Mouse (Mus musculus) limb, embryonic 10.5 days (tissue): ENCODE results near the gene Wipf2. TPM values are rescaled to one million over a fixed set of nuclear protein-coding genes. Genes with fewer than 3 reads are reported as not detected.
"Not testable (repeated sequence)": the region's sequence is repeated elsewhere in the genome, so short reads cannot be mapped to it uniquely, and the experiment has no call there.

Source experiments
- DNase-seq: peaks from one replicate; pipeline ENCODE4 v3.0.0-alpha.2; 2017; ENCODE audit warnings: low spot score
- H3K27ac ChIP-seq: fragments of 300-500 bp; sonication (generic); 2 replicates; pipeline ENCODE4 v1.5.1; 2016; ENCODE audit warnings: mild to moderate bottlenecking
- H3K27me3 ChIP-seq: fragments of 300-500 bp; sonication (generic); 2 replicates; pipeline ENCODE4 v1.6.1; 2016; ENCODE audit warnings: low read depth, mild to moderate bottlenecking; ENCODE audit not compliant: poor library complexity, severe bottlenecking
- H3K36me3 ChIP-seq: fragments of 300-500 bp; sonication (generic); 2 replicates; pipeline ENCODE4 v1.6.1; 2016; ENCODE audit warnings: mild to moderate bottlenecking, moderate library complexity
- H3K4me1 ChIP-seq: fragments of 300-500 bp; sonication (generic); 2 replicates; pipeline ENCODE4 v1.6.1; 2016
- H3K4me3 ChIP-seq: fragments of 300-500 bp; sonication (generic); 2 replicates; pipeline ENCODE4 v1.5.1; 2016; ENCODE audit warnings: mild to moderate bottlenecking, moderate library complexity
- H3K9me3 ChIP-seq: fragments of 300-500 bp; sonication (generic); replicated peaks from 2 replicates; pipeline ENCODE4 v1.6.1; 2016; ENCODE audit warnings: mild to moderate bottlenecking
- WGBS: fragments of 180-500 bp; shearing (Covaris S2); methylation state at CpG from one replicate; pipeline ENCODE4 v1.1.7; 2016; 5-methylcytosine and 5-hydroxymethylcytosine counted together
- polyA plus RNA-seq: library from polyadenylated mRNA; unstranded; fragments of >200 nt; fragmentation: Nextera tagmentation; extraction: Ambion mirVana; gene quantifications from 2 replicates; pipeline ENCODE4 v1.2.1, GENCODE M21; 2016

Gene Wipf2
- polyA plus RNA-seq, 1 experiment from 2014 or later, result 6.2 TPM

DNA sequence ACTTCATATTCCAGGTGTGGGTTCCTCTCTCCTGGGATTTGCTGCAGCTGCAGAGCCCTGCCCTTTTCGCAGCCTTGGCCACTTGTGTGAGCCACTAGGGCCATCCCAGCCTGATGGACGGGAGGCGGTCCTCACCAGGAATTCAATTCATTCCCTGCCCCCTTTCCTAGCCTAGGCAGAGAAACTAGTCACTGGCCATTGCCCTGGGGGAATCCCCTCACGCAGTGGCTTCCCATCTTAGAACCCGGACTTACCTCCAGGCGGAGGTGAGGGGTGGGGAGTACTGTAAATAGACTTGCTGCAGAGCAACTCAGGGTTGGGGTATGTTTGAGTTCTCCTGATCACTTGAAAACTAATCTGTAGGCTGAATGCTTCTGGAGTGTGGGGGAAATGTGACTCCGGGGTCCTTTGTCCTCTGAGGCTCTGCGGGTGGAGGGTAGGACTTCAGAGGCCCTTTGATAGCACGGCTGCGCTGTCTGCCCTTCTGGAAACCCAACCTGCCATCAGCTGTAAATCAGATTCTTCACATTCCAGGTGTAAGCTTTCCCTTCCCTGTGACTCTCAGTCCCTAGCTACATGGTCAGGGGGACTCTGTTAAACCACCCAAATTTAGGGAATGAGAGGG, 39.3 kb downstream of the Wipf2 start:
- Histone ChIP-seq H3K4me3 (peak overlapping the region; percentile 23; the same call in 1 of the 2 replicates), H3K9me3 (no peaks in the 10 kb centered on the region), H3K4me1 (peaks cover 24% of the 10 kb centered on the region), H3K36me3 (peaks cover 66% of the 10 kb centered on the region), H3K27me3 (no peaks in the 10 kb centered on the region), H3K27ac (peak overlapping the region; percentile 76)
- peak; percentile 46 for DNase-seq
- WGBS, result 4% methylated on average over 10 of the region's 10 CpGs

DNA sequence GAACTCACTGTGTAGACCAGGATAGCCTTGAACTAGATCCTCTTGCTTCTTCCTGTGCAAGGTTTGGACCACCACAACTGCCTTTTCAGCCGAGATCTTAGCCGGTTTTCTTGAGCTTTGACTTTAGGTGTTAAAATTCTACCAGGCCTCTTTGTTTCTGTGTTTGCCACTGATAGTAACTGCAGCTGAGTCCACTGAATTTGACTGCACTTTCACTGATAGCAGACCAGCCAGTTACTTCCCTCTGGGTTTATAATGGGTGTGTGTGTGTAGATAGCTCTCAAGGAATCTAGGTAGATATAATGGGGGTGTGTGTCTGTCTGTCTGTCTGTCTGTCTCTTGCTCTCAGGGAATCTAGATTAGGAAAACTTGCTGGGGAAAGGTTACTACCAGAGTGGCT, 41.1 kb downstream of the Wipf2 start:
- H3K4me3 ChIP-seq, result no peak overlapping the region
- no peaks in the 10 kb centered on the region for H3K27me3 ChIP-seq
- H3K36me3 ChIP-seq, result peaks cover 60% of the 10 kb centered on the region
- H3K4me1 ChIP-seq, result peaks cover 42% of the 10 kb centered on the region
- peak overlapping the region; percentile 56 for H3K27ac ChIP-seq
- DNase-seq, result no peak
- no peaks in the 10 kb centered on the region for H3K9me3 ChIP-seq
- WGBS, result 96% methylated on average over 2 of the region's 2 CpGs

DNA sequence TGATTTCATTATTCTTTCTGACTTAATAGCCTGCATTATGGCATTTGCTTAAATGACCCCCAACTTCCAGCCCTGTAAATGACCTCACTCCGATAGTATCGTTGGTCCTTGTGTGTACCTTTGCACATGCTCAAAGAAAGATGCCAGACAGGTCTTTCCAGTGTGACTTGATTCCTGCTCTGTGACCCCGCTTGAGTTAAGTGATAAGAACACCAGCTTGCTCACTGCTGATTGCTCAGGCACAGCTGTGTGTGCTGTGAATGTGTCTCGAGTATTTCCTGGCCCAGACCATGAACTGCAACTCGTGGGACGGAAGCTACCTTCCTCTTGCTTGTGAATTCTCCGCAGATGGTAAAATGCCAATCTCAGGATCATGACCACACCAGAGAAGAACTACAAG, 41.6 kb downstream of the Wipf2 start:
- DNase-seq, result no peak
- H3K27ac ChIP-seq, result no peak overlapping the region
- no peak overlapping the region for H3K4me3 ChIP-seq
- H3K27me3 ChIP-seq, result no peaks in the 10 kb centered on the region
- peaks cover 46% of the 10 kb centered on the region for H3K4me1 ChIP-seq
- H3K9me3 ChIP-seq, result no peaks in the 10 kb centered on the region
- H3K36me3 ChIP-seq, result peaks cover 60% of the 10 kb centered on the region
- whole genome bisulfite sequencing, result 73% methylated on average over 7 of the region's 7 CpGs

DNA sequence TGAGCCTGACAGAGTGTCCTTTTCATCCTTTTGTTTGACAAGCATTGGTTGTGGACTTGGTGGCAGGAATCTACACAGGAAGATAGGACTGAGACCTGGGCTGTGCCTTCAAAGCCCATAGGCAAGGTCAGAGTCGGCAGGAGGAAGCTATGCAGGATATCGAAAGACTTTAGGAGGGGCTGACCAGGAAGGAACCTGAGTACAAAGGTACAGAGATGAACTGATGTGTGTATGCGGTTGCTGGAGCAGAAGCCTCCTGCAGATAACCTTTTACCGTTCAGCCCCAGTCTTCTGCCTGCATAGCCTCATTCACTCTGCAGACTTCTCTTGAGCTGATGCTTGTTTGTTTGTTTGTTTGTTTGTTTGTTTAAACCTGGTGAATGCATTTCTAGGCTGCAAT, 42.1 kb downstream of the Wipf2 start:
- H3K27me3 ChIP-seq, result no peaks in the 10 kb centered on the region
- no peak overlapping the region for H3K27ac ChIP-seq
- 85% methylated on average over 4 of the region's 4 CpGs for WGBS
- no peak for DNase-seq
- H3K9me3 ChIP-seq, result no peaks in the 10 kb centered on the region
- peaks cover 46% of the 10 kb centered on the region for H3K4me1 ChIP-seq
- H3K36me3 ChIP-seq, result peaks cover 60% of the 10 kb centered on the region
- H3K4me3 ChIP-seq, result no peak overlapping the region

DNA sequence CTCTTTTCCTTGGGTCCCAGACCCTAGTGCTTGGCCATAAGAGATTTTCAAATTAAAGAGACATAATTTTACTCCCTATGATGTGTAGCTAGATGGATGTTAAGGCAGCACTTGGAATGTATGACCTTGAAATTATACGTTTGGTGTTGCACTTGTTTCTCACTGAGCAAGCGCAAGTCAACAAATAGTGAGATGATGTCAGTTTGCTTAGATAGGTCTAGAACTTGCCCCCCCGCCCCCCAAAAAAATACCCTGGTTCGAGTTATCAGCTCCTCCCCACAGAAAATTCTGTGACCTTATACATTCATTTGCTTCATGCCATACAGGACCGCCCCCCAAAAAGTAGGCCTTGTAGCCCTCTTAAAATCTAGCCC, 43.6 kb downstream of the Wipf2 start:
- peak overlapping the region; percentile 77 for H3K4me3 ChIP-seq
- 63% methylated on average over 5 of the region's 5 CpGs for WGBS
- H3K27ac ChIP-seq, result peak overlapping the region; percentile 73; the same call in 1 of the 2 replicates
- no peak for DNase-seq
- peaks cover 49% of the 10 kb centered on the region for H3K4me1 ChIP-seq
- H3K9me3 ChIP-seq, result no peaks in the 10 kb centered on the region
- peaks cover 61% of the 10 kb centered on the region for H3K36me3 ChIP-seq
- H3K27me3 ChIP-seq, result no peaks in the 10 kb centered on the region

DNA sequence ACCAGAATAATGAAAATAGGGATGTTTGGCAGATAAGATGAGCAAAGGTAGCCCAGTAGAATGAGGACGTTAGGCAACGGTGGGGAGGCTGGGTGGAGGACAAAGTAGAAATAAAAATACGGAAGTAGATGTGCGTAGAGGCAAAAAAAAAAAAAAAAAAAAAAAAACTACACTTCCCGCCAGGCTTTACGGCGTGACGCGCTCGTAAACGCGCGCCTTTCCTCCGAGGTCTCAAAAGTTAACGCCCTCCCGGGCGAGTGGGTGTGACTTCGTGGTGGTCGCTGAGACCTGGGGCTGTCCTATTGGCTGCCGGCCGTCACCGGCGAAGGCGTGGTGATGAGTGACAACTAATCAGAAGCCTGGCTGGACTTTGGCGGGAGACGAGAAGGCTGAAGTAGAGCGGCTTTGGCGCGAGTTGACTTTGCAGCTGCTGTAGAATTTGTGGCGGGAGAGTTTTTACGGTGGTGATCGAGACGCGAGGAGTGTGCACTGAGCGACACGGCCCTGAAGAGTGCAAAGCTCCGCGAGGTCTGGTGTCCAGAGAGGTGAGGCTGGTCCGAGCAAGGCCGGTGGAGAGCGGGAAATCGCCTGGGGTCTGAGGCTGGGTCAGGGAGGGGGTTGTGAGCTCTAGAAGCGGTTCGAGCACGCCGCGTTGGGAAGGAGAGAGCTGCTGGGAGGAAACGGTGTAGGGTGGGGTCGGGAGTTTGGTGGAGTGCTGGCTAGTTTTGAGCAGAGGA, 44.2 kb downstream of the Wipf2 start, which contains the start of gene Cdc6:
Gene Cdc6, plus strand, starts transcription at position 365 of the 737 bp plus-strand sequence.
- Histone ChIP-seq H3K9me3 (no peaks in the 10 kb centered on the region), H3K36me3 (peaks cover 61% of the 10 kb centered on the region), H3K27me3 (no peaks in the 10 kb centered on the region), H3K4me1 (peaks cover 44% of the 10 kb centered on the region), H3K4me3 (peak within 1 kb of the TSS; percentile 77), H3K27ac (peak within 1 kb of the TSS; percentile 90)
- WGBS, result under 1% methylated on average over 49 of the region's 49 CpGs
- peak; percentile 95 for DNase-seq

DNA sequence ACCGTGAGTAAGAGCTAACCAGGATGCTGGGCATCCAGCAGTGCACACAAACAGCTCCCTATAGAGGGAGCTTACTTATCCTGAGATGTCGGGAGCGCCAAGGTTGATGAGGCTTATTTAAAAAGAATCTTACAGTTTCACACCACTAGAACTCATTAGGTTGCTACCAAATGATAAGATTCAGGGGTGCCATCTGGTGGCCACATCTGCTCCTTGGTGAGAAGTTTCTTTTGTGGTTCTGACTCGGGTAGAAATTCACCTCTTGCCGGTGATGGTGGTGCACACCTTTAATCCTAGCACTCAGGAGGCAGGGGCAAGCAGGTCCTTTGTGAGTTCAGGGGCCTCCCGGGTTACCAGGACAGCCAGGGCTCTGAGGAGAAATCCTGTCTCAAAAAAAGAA, 46.2 kb downstream of the Wipf2 start:
- no peaks in the 10 kb centered on the region for H3K27me3 ChIP-seq
- peaks cover 67% of the 10 kb centered on the region for H3K36me3 ChIP-seq
- peak overlapping the region; percentile 30; the same call in 1 of the 2 replicates for H3K27ac ChIP-seq
- H3K9me3 ChIP-seq, result no peaks in the 10 kb centered on the region
- WGBS, result 68% methylated on average over 6 of the region's 6 CpGs
- H3K4me3 ChIP-seq, result peak overlapping the region; percentile 77
- peak; percentile 55 for DNase-seq
- peaks cover 34% of the 10 kb centered on the region for H3K4me1 ChIP-seq

DNA sequence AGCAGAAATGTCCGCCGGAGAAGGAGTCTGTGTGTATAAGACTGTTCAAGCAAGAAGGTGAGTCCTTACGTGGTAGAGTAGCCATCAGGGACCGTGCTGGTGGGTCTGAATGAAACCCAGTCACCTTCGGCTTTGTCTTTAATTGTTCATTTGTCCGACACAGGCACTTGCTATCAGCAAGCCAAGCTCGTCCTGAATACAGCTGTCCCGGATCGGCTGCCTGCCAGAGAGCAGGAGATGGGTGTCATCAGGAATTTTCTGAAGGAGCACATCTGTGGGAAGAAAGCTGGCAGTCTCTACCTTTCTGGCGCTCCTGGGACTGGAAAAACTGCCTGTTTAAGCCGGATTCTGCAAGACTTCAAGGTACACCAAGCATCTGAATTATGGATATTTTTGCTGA, 47.0 kb downstream of the Wipf2 start:
- peaks cover 34% of the 10 kb centered on the region for H3K4me1 ChIP-seq
- H3K4me3 ChIP-seq, result no peak overlapping the region
- no peaks in the 10 kb centered on the region for H3K27me3 ChIP-seq
- H3K36me3 ChIP-seq, result peaks cover 71% of the 10 kb centered on the region
- DNase-seq, result no peak
- no peak overlapping the region for H3K27ac ChIP-seq
- WGBS, result 93% methylated on average over 11 of the region's 11 CpGs
- no peaks in the 10 kb centered on the region for H3K9me3 ChIP-seq

DNA sequence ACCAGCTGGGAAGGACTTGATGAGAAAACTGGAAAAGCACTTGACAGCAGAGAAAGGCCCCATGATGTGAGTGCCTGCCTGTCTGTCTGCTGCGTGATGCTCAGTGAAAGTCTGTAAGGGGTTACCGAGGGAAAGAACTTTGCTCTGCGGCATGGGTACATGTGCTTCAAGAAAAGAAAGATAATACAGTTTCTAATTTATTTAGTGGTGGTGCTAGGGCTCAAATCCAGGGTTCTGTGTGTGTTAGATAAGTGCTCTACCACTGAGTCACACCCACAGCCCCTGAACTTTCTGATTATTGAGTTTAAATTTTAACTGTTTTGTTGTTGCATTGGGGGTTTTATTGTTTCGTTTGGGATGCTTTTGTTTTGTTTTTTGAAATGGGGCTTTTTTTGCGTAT, 48.1 kb downstream of the Wipf2 start:
- 90% methylated on average over 5 of the region's 5 CpGs for WGBS
- H3K9me3 ChIP-seq, result no peaks in the 10 kb centered on the region
- H3K36me3 ChIP-seq, result peaks cover 80% of the 10 kb centered on the region
- H3K4me1 ChIP-seq, result peaks cover 34% of the 10 kb centered on the region
- H3K4me3 ChIP-seq, result no peak overlapping the region
- H3K27ac ChIP-seq, result no peak overlapping the region
- no peak for DNase-seq
- H3K27me3 ChIP-seq, result no peaks in the 10 kb centered on the region

DNA sequence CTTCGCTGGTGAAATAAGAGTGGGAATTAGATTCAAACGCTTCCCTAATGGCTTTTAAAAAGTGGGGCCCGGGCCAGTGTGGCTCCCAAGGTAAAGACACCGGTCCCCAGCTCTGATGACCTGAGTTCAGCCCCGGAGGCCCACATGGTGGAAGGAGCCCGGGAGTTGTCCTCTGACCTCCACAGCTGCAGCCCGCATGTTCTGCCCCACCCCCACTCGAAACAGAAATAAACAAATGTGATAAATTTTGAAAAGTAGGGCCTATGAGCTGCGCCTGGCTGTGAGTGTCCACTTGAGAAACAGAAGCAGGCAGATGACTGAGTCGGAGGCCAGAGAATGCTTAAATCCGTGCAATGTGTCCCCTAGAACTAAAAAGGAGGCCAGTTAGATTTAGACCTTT, 50.8 kb downstream of the Wipf2 start:
- peaks cover 42% of the 10 kb centered on the region for H3K4me1 ChIP-seq
- H3K4me3 ChIP-seq, result no peak overlapping the region
- DNase-seq, result no peak
- H3K27ac ChIP-seq, result no peak overlapping the region
- H3K36me3 ChIP-seq, result peaks cover 100% of the 10 kb centered on the region
- no peaks in the 10 kb centered on the region for H3K27me3 ChIP-seq
- 71% methylated on average over 11 of the region's 11 CpGs for WGBS
- H3K9me3 ChIP-seq, result no peaks in the 10 kb centered on the region

DNA sequence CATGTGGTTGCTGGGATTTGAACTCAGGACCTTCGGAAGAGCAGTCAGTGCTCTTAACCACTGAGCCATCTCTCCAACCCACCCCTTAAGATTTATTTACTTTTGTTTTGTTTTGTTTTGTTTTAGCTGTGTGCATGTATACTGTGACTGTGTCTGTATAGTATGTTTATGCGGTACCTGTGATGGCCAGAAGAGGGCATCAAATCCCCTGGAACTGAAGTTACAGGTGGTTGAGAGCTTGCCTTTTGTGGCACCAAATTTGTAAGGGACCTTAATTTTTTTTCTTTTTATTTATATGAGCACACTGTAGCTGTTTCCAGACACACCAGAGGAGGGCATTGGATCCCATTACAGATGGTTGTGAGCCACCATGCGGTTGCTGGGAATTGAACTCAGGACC, 52.9 kb downstream of the Wipf2 start:
- WGBS, result 97% methylated on average over 3 of the region's 3 CpGs
- H3K36me3 ChIP-seq, result peaks cover 100% of the 10 kb centered on the region
- H3K4me3 ChIP-seq, H3K9me3 ChIP-seq, H3K27me3 ChIP-seq, DNase-seq, H3K27ac ChIP-seq: not testable (repeated sequence)
- peaks cover 32% of the 10 kb centered on the region for H3K4me1 ChIP-seq

DNA sequence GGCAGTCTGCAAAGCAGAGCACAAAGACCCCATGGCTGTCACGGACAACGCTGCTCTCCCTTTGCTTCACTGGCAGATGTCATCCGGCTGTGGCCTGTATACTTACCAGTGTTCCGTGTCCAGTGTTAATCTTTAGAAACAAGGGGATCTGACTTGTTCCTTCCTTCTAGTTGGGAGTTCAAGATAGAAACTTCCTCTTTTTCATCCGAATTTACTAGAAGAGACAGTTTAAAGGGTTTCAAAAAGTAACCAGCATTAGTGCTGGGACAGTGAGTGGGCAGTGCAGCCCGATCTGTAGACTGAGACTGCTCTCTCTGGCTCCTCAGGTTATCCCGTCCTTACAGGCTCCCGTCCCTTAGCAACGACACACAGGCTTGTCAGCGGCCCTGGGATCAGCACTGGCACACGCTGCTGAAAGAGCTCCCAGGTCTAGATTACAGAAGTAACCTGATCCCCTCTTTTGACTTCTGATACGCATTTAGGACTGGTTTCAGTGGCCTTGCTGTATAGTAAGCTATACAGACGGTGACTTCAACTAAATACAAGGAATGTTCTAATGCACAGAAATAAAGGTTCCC, 54.1 kb downstream of the Wipf2 start:
- Histone ChIP-seq H3K27ac (no peak overlapping the region), H3K27me3 (no peaks in the 10 kb centered on the region), H3K36me3 (peaks cover 97% of the 10 kb centered on the region), H3K9me3 (no peaks in the 10 kb centered on the region), H3K4me1 (peaks cover 41% of the 10 kb centered on the region), H3K4me3 (no peak overlapping the region)
- DNase-seq, result no peak
- WGBS, result 68% methylated on average over 13 of the region's 13 CpGs

DNA sequence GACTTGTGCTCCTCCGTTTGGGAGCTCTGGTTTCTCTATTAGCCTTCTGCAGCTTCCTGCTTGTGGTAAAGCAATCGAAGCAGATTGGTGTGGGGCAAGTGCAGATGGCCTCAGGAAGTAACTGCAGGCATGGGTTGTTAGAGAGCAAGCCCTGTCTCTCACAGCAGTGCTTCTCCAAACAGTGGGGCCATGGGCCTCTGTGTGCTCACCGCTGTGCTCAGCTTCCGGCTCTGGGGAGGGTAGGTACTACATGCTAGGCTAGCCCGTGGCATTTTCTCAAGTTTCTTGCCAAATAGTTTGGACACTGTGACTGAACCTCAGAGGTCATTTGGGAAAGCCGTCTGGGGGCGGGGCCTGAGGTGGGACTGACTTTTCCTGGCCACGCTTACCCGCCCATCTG, 54.8 kb downstream of the Wipf2 start:
- peaks cover 92% of the 10 kb centered on the region for H3K36me3 ChIP-seq

More for the DNA sequence above, 54.8 kb downstream of the Wipf2 start:
- 81% methylated on average over 9 of the region's 9 CpGs for WGBS
- H3K4me3 ChIP-seq, result no peak overlapping the region
- DNase-seq, result no peak
- no peak overlapping the region for H3K27ac ChIP-seq
- H3K4me1 ChIP-seq, result peaks cover 48% of the 10 kb centered on the region
- H3K9me3 ChIP-seq, result no peaks in the 10 kb centered on the region
- H3K27me3 ChIP-seq, result no peaks in the 10 kb centered on the region
